Mouse (Mus musculus) gonadal fat pad, adult 2 months (tissue): ENCODE data around the gene Ddr2. TPM values are rescaled to one million over a fixed set of nuclear protein-coding genes. Genes with fewer than 3 reads are reported as not detected.

Experiments
- DNase-seq: peaks from one replicate; pipeline ENCODE4 v3.0.0-alpha.2; 2012; ENCODE audit warnings: low read depth
- polyA plus RNA-seq: library from polyadenylated mRNA; depleted of rRNA; stranded (reverse); fragments of >200 nt; gene quantifications from 2 replicates; pipeline ENCODE4 v1.2.3, GENCODE M21; 2012; rRNA removed

Ddr2 gene
- polyA plus RNA-seq, 1 experiment: 25.4 TPM

GRCm38 (mm10) chr1:169948866-169949265, 161.7 kb downstream of the Ddr2 start:
- no peak for DNase-seq

DNA sequence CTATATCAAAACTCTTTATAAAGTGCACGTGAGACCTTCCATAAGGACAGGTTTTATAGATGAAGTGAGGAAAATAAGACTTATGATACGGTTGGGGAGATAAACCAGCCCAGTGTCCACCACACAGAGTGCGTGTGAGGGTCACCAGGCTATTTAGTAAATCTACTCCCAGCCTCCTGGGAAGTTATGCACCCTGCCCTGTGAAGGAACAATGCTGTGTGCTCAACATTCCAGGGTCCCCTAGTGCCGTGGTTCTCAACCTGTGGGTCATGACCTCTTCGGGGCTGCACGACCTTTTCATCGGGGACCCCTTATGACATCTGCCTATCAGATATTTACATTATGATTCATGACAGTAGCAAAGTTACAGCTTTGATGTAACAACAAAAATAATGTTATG, 162.3 kb downstream of the Ddr2 start:
- no peak for DNase-seq

- no peak for DNase-seq
Measured at GRCm38 (mm10) chr1:169947654-169948053, 162.9 kb downstream of the Ddr2 start.

- DNase-seq: no peak
Measured at GRCm38 (mm10) chr1:169946004-169946403, 164.6 kb downstream of the Ddr2 start.

- no peak for DNase-seq
Measured at GRCm38 (mm10) chr1:169939345-169939744, 171.2 kb downstream of the Ddr2 start.

DNA sequence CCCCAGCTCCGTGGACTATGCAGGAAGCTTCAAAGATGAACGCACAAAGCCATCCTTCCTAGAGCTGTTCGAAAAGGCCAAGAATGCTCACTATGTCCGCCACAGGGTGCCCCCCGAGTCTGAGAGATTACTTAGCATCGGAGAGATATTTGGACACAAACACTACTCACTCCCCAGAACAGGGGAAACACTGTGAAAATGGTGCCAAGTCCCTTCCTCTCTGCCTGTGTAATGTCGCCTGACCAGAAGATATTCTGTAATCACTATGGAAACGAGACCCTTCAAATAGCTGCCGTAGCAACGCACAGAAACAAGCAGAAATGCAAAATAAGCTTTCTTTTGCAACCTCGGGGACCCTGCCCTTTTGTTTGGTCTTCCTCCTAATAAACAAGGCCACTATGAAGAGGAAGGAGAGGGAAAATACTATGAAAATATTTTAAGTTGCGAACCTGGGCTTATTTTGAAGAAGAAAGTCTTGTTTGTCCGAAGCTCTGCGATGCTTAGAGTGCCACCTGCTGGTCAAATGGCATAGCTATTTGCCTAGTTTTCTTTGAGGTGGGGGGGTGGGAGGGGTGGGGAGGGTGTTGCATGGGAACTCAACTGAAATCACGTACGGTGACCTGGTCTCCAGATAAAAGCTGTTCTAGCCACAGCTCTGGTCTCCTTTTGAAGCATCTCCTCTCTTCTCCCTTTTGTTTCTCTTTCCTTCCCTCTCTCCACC, 176.4 kb downstream of the Ddr2 start:
- no peak for DNase-seq

- DNase-seq: no peak
Measured at GRCm38 (mm10) chr1:169932122-169932746, 178.3 kb downstream of the Ddr2 start.

GRCm38 (mm10) chr1:169931698-169932097, 178.9 kb downstream of the Ddr2 start:
- DNase-seq: no peak

DNA sequence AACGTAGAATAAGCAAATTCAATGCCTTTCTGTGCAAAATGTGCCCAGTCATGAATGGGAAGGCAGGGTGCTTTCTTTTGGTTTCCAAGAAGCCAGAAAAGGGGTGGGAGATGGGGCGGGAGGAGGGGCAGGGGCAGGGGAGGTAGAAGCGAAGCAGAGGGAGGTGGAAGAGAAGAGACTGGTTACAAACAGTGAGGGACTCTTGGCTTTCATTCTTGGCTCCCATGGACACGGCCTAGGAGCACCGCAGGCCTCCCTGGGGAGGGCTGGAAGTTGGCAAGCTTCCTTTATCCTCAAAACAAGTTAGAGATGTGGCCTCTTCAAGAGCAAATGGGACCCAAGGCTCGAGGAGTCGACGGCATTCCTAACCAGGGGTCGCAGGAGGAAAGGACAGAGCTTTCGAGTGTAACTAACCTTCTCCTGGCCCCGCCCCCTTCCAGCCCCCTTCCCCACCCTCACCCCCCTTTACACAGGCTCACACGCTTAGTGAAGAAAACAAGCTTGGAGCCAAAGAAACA, 182.0 kb downstream of the Ddr2 start, which contains the start of gene Ccdc190:
TSS of gene Ccdc190 (plus strand) at position 195 of the 518 bp plus-strand sequence.
- DNase-seq: no peak

DNA sequence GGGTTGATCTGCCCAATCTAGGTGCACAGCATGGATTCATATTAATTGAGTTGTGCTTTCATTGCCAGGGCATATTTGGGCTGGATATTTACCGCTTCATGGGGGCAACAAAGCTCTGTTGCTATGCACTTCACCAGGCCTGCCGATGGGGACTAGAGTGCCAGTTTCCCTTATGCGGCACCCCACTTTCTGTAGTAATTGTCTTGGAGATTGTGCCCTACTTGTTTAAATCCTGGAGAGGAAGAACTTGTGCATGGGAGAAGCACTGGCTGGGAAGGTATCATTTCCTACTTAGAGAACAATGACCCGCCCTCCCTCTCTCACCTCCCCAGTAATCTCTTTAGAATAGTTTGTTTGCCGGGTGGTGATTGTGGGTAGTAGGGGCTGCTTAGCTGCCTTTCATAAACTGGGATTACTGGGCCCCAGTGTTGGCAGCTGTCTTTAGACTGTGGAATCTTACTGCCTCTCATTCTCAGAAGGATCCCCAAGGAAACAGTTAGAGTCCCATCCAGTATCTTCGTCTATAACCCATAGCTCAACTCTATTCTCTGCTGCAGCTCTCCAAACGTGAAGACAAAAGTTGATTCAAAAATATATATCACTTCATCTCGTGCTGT, 182.7 kb downstream of the Ddr2 start:
- no peak for DNase-seq

DNA sequence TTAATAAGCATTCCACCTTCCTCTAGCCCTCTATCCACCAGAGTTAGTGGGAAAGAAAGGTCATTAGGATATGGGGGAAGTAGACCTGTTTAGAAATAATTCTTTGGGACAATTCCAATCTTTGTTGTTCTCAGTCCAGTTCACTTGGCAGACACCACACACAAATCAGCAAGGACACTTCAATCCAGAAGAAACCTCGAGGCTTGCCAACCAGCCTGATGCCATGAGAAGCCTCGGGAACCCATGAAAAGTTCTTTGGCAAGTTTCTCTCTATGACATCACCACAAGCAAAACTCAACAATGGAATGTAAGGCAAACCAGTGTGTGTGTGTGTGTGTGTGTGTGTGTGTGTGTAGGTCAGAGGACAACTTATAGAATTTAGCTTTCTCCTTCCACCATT, 186.0 kb downstream of the Ddr2 start:
- no peak for DNase-seq

Other genes with a start within 250 kb of the Ddr2 start
- 0.24 TPM in 2 replicates for gene Ccdc190, start 182.1 kb downstream of the Ddr2 start, polyA plus RNA-seq
- 11.5 and 12.0 TPM in 2 replicates for gene Hsd17b7, start 141.5 kb downstream of the Ddr2 start, polyA plus RNA-seq
- 32.8 and 33.0 TPM in 2 replicates for gene Uap1, start 64.2 kb upstream of the Ddr2 start, polyA plus RNA-seq
- 16.7 and 17.0 TPM in 2 replicates for gene Uhmk1, start 104.6 kb upstream of the Ddr2 start, polyA plus RNA-seq
- gene Sh2d1b2, start 122.0 kb upstream of the Ddr2 start, polyA plus RNA-seq: not detected in 2 replicates
- gene Sh2d1b1, start 166.6 kb upstream of the Ddr2 start, polyA plus RNA-seq: 0.23 and 0.39 TPM in 2 replicates
- 5.0 and 6.4 TPM in 2 replicates for gene Gm7694, start 195.6 kb upstream of the Ddr2 start, polyA plus RNA-seq
- gene Spata46, start 198.0 kb upstream of the Ddr2 start, polyA plus RNA-seq: 0.92 and 1.2 TPM in 2 replicates